Mouse (Mus musculus): ENCODE data around the gene Dusp23. TPM values are rescaled to one million over a fixed set of nuclear protein-coding genes. Genes with fewer than 3 reads are reported as not detected.

Gene Dusp23
- polyA plus RNA-seq, 2 experiments from 2014 or later: 4.9 to 6.4 TPM

- peak; percentile 64 for ATAC-seq
Measured at GRCm38 (mm10) chr1:172619235-172619634, 13.5 kb downstream of the Dusp23 start.

GRCm38 (mm10) chr1:172618141-172618540, 14.6 kb downstream of the Dusp23 start:
- no peak for ATAC-seq

- no peak for ATAC-seq
Measured at GRCm38 (mm10) chr1:172617365-172618076, 15.2 kb downstream of the Dusp23 start.

- no peak for ATAC-seq
Measured at GRCm38 (mm10) chr1:172616537-172617300, 16.0 kb downstream of the Dusp23 start.

- ATAC-seq: no peak
Measured at GRCm38 (mm10) chr1:172615412-172615811, 17.4 kb downstream of the Dusp23 start.

- ATAC-seq: no peak
Measured at GRCm38 (mm10) chr1:172614654-172615053, 18.1 kb downstream of the Dusp23 start.

GRCm38 (mm10) chr1:172612745-172613144, 20.0 kb downstream of the Dusp23 start:
- no peak for ATAC-seq

- no peak for ATAC-seq
Measured at GRCm38 (mm10) chr1:172611304-172611703, 21.5 kb downstream of the Dusp23 start.

- ATAC-seq: no peak
Measured at GRCm38 (mm10) chr1:172602326-172602725, 30.4 kb downstream of the Dusp23 start, which contains the start of gene Fcrl6. TSS of gene Fcrl6 (minus strand) at chr1:172602551.

- ATAC-seq: no peak
Measured at GRCm38 (mm10) chr1:172594495-172594894, 38.3 kb downstream of the Dusp23 start.

GRCm38 (mm10) chr1:172593956-172594355, 38.8 kb downstream of the Dusp23 start:
- ATAC-seq: no peak

GRCm38 (mm10) chr1:172593321-172593720, 39.4 kb downstream of the Dusp23 start:
- no peak for ATAC-seq

- peak; percentile 26 for ATAC-seq
Measured at GRCm38 (mm10) chr1:172590385-172590784, 42.4 kb downstream of the Dusp23 start, which contains the start of gene Slamf8. TSS of gene Slamf8 (minus strand) at chr1:172590568.

- ATAC-seq: no peak
Measured at GRCm38 (mm10) chr1:172585612-172586567, 46.9 kb downstream of the Dusp23 start.

GRCm38 (mm10) chr1:172585026-172585425, 47.7 kb downstream of the Dusp23 start:
- no peak for ATAC-seq

GRCm38 (mm10) chr1:172584271-172584670, 48.5 kb downstream of the Dusp23 start:
- no peak for ATAC-seq

- ATAC-seq: no peak
Measured at GRCm38 (mm10) chr1:172582436-172582835, 50.3 kb downstream of the Dusp23 start.

Other genes starting within 250 kb of the Dusp23 start
- not detected for gene Slamf9, start 157.6 kb downstream of the Dusp23 start, polyA plus RNA-seq (2017; shearing (Covaris generic))
- 1 to 10 TPM in 1 of 2 experiments, not detected in 1; 1.1 TPM for gene Igsf9, start 151.2 kb downstream of the Dusp23 start, polyA plus RNA-seq (2017; shearing (Covaris generic))
- 100 to 1,000 TPM; 226 to 278 TPM for gene Tagln2, start 132.9 kb downstream of the Dusp23 start, polyA plus RNA-seq (2017; shearing (Covaris generic))
- under 1 TPM in 1 of 2 experiments, not detected in 1; 0.69 TPM for gene Cfap45, start 112.2 kb downstream of the Dusp23 start, polyA plus RNA-seq (2017; shearing (Covaris generic))
- not detected for gene Vsig8, start 77.0 kb downstream of the Dusp23 start, polyA plus RNA-seq (2017; shearing (Covaris generic))
- 1 to 10 TPM in 1 of 2 experiments, under 1 TPM in 1; 0.19 to 1.7 TPM for gene Slamf8, start 42.4 kb downstream of the Dusp23 start, polyA plus RNA-seq (2017; shearing (Covaris generic))
- gene Fcrl6, start 30.4 kb downstream of the Dusp23 start, polyA plus RNA-seq (2017; shearing (Covaris generic)): not detected
- gene Crp, start 65.1 kb upstream of the Dusp23 start, polyA plus RNA-seq (2017; shearing (Covaris generic)): not detected